Mouse (Mus musculus) liver, embryonic 16.5 days (tissue): ENCODE data around the gene Senp7. TPM values are rescaled to one million over a fixed set of nuclear protein-coding genes. Genes with fewer than 3 reads are reported as not detected.

Source experiments
- ATAC-seq: fragments of 200-750 bp; cut with Nextera tagmentation; 2 replicates; pipeline ENCODE4 v1.8.0; 2017; ENCODE audit warnings: low read depth, mild to moderate bottlenecking, moderate number of reproducible peaks, moderate library complexity
- H3K27ac ChIP-seq: fragments of 300-500 bp; sonication (generic); 2 replicates; pipeline ENCODE4 v1.5.1; 2014; ENCODE audit warnings: mild to moderate bottlenecking, low read length
- H3K27me3 ChIP-seq: fragments of 300-500 bp; sonication (generic); 2 replicates; pipeline ENCODE4 v1.6.1; 2014; ENCODE audit warnings: low read depth, low read length, mixed read lengths; ENCODE audit not compliant: control insufficient read depth, insufficient read depth
- H3K36me3 ChIP-seq: fragments of 300-500 bp; sonication (generic); 2 replicates; pipeline ENCODE4 v1.6.1; 2014; ENCODE audit warnings: mild to moderate bottlenecking; ENCODE audit not compliant: control insufficient read depth, insufficient read depth
- H3K4me1 ChIP-seq: fragments of 300-500 bp; sonication (generic); 2 replicates; pipeline ENCODE4 v1.6.1; 2014; ENCODE audit warnings: low read depth, low read length, mixed read lengths; ENCODE audit not compliant: control insufficient read depth
- H3K4me2 ChIP-seq: fragments of 300-500 bp; sonication (generic); 2 replicates; pipeline ENCODE4 v1.6.1; 2014; ENCODE audit warnings: low read depth, low read length, mixed read lengths
- H3K4me3 ChIP-seq: fragments of 300-500 bp; sonication (generic); 2 replicates; pipeline ENCODE4 v1.5.1; 2014; ENCODE audit warnings: low read depth, mild to moderate bottlenecking, low read length
- H3K9ac ChIP-seq: fragments of 300-500 bp; sonication (generic); 2 replicates; pipeline ENCODE4 v1.6.1; 2014; ENCODE audit warnings: low read depth, low read length
- H3K9me3 ChIP-seq: fragments of 300-500 bp; sonication (generic); replicated peaks from 2 replicates; pipeline ENCODE4 v1.6.1; 2016; ENCODE audit warnings: low read length; ENCODE audit not compliant: control insufficient read depth
- WGBS: fragments of 180-500 bp; shearing (Covaris S2); extraction: QIAGEN DNeasy Blood & Tissue Kit; methylation state at CpG from one replicate; pipeline ENCODE4 v1.1.7; 2014; ENCODE audit not compliant: insufficient replicate concordance; 5-methylcytosine and 5-hydroxymethylcytosine counted together
- microRNA-seq: library from miRNA; unstranded; fragments of <30 nt; microRNA quantifications from one replicate; pipeline ENCODE4, GENCODE M21; 2016
- polyA plus RNA-seq: library from polyadenylated mRNA; unstranded; fragments of >200 nt; fragmentation: Nextera tagmentation; extraction: Ambion mirVana; gene quantifications from 2 replicates; pipeline ENCODE4 v1.2.1, GENCODE M21; 2015

Gene Senp7
- polyA plus RNA-seq, 1 experiment from 2014 or later, result 16.0 TPM

DNA sequence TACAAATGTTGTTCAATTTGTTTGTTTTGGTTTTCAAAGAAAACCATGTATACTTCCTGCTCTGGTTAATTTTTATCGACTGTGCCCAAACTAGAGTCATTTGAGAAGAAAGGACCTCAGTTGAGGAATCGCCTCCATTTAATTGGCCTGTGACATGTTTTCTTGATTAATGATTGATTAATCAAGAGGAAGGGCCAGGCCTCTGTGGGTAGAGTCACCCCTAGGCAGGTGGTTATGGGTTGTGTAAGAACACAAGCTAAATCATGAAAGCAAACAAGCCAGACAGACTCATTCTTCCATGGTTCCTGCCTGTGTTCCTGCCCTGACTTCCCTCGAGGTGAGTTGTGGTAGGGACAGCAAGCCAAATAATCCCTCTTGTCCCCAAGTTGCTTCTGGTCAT is 164.6 kb downstream of the Senp7 start:
- WGBS, result 62% methylated on average over 3 of the region's 3 CpGs
- H3K9me3 ChIP-seq, result no peaks in the 10 kb centered on the region

DNA sequence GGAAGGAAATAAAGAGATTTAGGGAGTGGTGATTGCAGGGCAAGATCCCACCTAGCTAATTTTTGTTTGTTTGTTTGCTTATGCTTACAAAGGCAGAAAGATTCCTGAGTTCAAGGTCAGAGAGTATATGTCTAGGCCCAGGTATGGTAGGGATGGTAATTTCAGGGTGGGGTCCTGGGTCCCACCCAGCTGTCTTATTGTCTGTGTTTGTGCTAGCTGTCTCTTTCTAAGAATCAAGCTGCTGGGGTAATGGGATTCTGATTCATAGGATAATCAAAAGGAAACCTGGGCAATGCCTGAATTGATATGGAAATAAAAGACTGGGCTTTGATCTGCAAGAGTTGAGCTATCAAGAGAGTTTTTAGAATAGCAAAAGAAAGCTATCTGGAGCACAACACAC is 179.5 kb downstream of the Senp7 start:
- Histone ChIP-seq H3K36me3 (no peaks in the 10 kb centered on the region), H3K4me3 (no peak overlapping the region), H3K4me2 (no peak overlapping the region), H3K27ac (no peak overlapping the region), H3K9me3 (no peaks in the 10 kb centered on the region), H3K27me3 (no peaks in the 10 kb centered on the region), H3K9ac (no peak overlapping the region), H3K4me1 (no peaks in the 10 kb centered on the region)
- no peak for ATAC-seq

More for the DNA sequence above, 164.6 kb downstream of the Senp7 start:
- Histone ChIP-seq H3K9ac (no peak overlapping the region), H3K27ac (no peak overlapping the region), H3K4me1 (no peaks in the 10 kb centered on the region), H3K36me3 (no peaks in the 10 kb centered on the region), H3K27me3 (no peaks in the 10 kb centered on the region), H3K4me2 (no peak overlapping the region), H3K4me3 (no peak overlapping the region)
- no peak for ATAC-seq

DNA sequence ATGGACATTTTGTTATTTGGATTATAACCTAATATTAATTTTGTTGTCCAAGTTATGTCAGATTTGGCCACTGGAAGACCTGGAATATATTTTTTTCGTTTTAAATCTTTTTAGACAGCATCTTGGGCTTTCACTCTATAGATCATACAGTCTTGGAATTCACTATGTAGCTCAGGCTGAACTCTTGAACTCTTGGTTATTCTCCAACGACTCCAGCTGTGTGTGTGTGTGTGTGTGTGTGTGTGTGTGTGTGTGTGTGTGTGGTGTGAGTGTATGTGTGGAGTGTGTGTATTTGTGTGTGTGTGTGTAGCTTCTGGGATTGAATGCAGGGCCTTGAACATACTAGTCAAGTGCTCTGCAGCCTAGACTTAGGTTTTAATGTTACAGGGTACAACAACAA is 181.3 kb downstream of the Senp7 start:
- Histone ChIP-seq H3K9me3 (no peaks in the 10 kb centered on the region), H3K27me3 (no peaks in the 10 kb centered on the region), H3K36me3 (no peaks in the 10 kb centered on the region), H3K4me3 (no peak overlapping the region), H3K9ac (no peak overlapping the region), H3K27ac (no peak overlapping the region), H3K4me2 (no peak overlapping the region), H3K4me1 (no peaks in the 10 kb centered on the region)
- 36% methylated on average over 2 of the region's 2 CpGs for WGBS
- ATAC-seq, result no peak

DNA sequence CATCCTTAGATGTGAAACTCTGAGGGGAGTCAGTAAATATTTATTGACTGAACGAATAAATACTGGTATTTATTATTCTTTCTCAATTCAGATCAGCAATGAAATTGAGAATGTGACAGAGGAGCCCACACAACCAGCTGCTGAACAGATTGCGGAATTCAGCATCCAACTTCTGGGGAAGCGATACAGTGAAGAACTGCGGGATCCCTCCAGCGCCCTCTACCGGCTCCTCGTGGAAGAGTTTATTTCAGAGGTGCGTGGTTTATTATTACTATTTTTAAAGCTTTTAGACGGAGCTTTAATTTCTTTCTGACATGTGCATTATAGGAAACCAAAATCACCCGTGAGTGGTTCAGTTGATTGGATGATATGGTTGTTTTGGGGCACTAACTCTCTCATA is 183.2 kb downstream of the Senp7 start:
- no peaks in the 10 kb centered on the region for H3K4me1 ChIP-seq
- 42% methylated on average over 10 of the region's 10 CpGs for WGBS
- no peak overlapping the region for H3K4me3 ChIP-seq
- no peaks in the 10 kb centered on the region for H3K9me3 ChIP-seq
- ATAC-seq, result no peak
- H3K4me2 ChIP-seq, result no peak overlapping the region
- no peaks in the 10 kb centered on the region for H3K36me3 ChIP-seq
- no peak overlapping the region for H3K9ac ChIP-seq
- H3K27ac ChIP-seq, result no peak overlapping the region
- H3K27me3 ChIP-seq, result no peaks in the 10 kb centered on the region

DNA sequence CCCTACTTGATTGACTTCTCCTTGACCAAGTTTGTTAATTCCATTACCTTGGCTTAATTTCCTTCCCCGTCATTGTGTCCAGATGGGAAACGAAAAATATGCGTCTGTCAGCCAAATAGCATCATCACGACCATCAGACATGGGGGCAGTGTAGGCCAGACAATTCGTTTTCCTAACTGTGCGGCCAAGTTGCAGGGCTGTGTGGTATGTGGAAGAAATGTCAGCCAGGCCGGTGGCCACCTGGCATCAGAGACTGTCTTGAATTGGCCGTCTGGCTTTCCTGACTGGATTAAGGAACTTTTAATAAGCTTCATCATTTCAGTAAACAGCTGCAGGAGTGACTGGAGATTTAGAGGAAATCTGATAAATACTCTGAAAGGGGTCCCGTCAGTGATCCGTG is 184.6 kb downstream of the Senp7 start:
- Histone ChIP-seq H3K9me3 (no peaks in the 10 kb centered on the region), H3K9ac (no peak overlapping the region), H3K4me3 (no peak overlapping the region), H3K36me3 (no peaks in the 10 kb centered on the region), H3K4me1 (no peaks in the 10 kb centered on the region), H3K27me3 (no peaks in the 10 kb centered on the region), H3K4me2 (no peak overlapping the region), H3K27ac (no peak overlapping the region)
- ATAC-seq, result no peak
- WGBS, result 69% methylated on average over 10 of the region's 10 CpGs

Small RNA genes lying within 50 kb of the gene (microRNA-seq; reads per million reads assigned to microRNA genes)
- not detected for gene Gm24047

Other genes starting within 250 kb of the Senp7 start
- 2.2 and 2.3 TPM in 2 replicates for gene Nfkbiz, start 209.4 kb upstream of the Senp7 start, polyA plus RNA-seq
- gene Nxpe3, start 153.1 kb upstream of the Senp7 start, polyA plus RNA-seq, result 0.60 and 0.64 TPM in 2 replicates
- gene Cep97, start 113.5 kb upstream of the Senp7 start, polyA plus RNA-seq, result 3.5 and 3.7 TPM in 2 replicates
- 300 and 356 TPM in 2 replicates for gene Rpl24, start 82.1 kb upstream of the Senp7 start, polyA plus RNA-seq
- gene Zbtb11, start 74.5 kb upstream of the Senp7 start, polyA plus RNA-seq, result 7.9 and 8.3 TPM in 2 replicates
- 76.6 and 88.9 TPM in 2 replicates for gene Pcnp, start 18.6 kb upstream of the Senp7 start, polyA plus RNA-seq
- gene Trmt10c, start 10.5 kb upstream of the Senp7 start, polyA plus RNA-seq, result 11.0 and 12.9 TPM in 2 replicates
- 0.12 and 0.26 TPM in 2 replicates for gene Impg2, start 156.0 kb downstream of the Senp7 start, polyA plus RNA-seq